Mouse (Mus musculus): ENCODE results near the gene Acot1. TPM values are rescaled to one million over a fixed set of nuclear protein-coding genes. Genes with fewer than 3 reads are reported as not detected.

The Acot1 gene
- total and polyA plus RNA-seq, 3 experiments = 0.42 TPM; not detected in 2

DNA sequence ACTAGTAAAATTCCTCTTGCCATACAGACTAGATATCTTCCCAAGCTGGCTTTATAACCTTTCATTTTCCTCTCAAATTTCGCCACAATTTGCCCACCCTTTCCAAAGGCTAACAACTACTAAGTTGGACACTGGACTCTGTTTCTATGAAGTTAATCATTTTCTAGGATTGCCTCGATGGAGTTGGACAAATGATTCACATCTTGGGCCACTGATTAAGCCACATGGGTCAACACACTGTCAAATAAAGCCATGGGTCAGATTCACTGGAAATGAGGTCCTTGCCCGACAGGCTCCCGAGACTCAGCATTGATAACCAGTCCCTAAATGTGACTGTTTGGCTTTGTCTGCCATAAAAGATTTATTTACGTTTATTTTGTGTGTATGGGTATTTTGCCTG is 33.0 kb downstream of the Acot1 start:
- H3K79me2 ChIP-seq (replicated peaks; ENCODE audit: control insufficient read depth, extremely low read depth, insufficient read depth, poor library complexity, severe bottlenecking) = no peaks in the 10 kb centered on the region
- H3K4me2 ChIP-seq (ENCODE audit: insufficient read depth, low read depth, poor library complexity, severe bottlenecking) = no peak overlapping the region
- no peaks in the 10 kb centered on the region for H3K4me1 ChIP-seq (ENCODE audit: control insufficient read depth in 1 of 2, insufficient read depth in 2 of 2)
- dilution Hi-C loops (cut with MboI; ENCODE audit: extremely low pct_ligation_motif_present, extremely low pct_unique_long_range_greater_than_20kb, low sequenced_read_pairs) = no loop called here
- TF ChIP-seq PAX5 (IDR thresholded peaks at IDR 0.05; ENCODE audit: low read length) (no peak), KAT2A (IDR thresholded peaks at IDR 0.05; ENCODE audit: insufficient replicate concordance, low read length) (no peak), ZC3H11A (IDR thresholded peaks at IDR 0.05; ENCODE audit: low read depth, low read length) (no peak), USF2 (conservative IDR thresholded peaks at IDR 0.05; ENCODE audit: low read depth, low read length) (no peak), ETS1 (conservative IDR thresholded peaks at IDR 0.05; ENCODE audit: low read depth, low read length) (no peak), POLR2AphosphoS2 (IDR thresholded peaks at IDR 0.05; ENCODE audit: low read depth, low read length) (no peak), JUND (conservative IDR thresholded peaks at IDR 0.05; ENCODE audit: low read depth, low read length) (no peak), SMC3 (IDR thresholded peaks at IDR 0.05; ENCODE audit: low read depth, low read length) (no peak), ELF1 (IDR thresholded peaks at IDR 0.05; ENCODE audit: low read depth, low read length) (no peak), E2F4 (IDR thresholded peaks at IDR 0.05; ENCODE audit: insufficient replicate concordance, low read depth, low read length) (no peak)
- no peaks in the 10 kb centered on the region for H3K36me3 ChIP-seq (replicated peaks in 1 of 2; ENCODE audit: control insufficient read depth in 1 of 2, insufficient read depth in 1 of 2, low read length in 1 of 2)
- no peaks in the 10 kb centered on the region for H3K27me3 ChIP-seq (replicated peaks)
- H3K9ac ChIP-seq (ENCODE audit: insufficient read depth, low read depth) = no peak overlapping the region
- in situ Hi-C loops (cut with MboI; ENCODE audit: low pct_ligation_motif_present, low pct_unique_long_range_greater_than_20kb, low sequenced_read_pairs) = no loop called here
- H3K9me3 ChIP-seq (replicated peaks; ENCODE audit: low read length) = peaks cover 5% of the 10 kb centered on the region
- DNase-seq (ENCODE audit: extremely low read depth) = no peak
- no peak overlapping the region for H3K27ac ChIP-seq (ENCODE audit: insufficient read depth, low read depth)
- H3K4me3 ChIP-seq (replicated peaks in 1 of 3; ENCODE audit: low read depth in 2 of 3, low read length in 2 of 3, poor library complexity in 1 of 3) = no peak overlapping the region

DNA sequence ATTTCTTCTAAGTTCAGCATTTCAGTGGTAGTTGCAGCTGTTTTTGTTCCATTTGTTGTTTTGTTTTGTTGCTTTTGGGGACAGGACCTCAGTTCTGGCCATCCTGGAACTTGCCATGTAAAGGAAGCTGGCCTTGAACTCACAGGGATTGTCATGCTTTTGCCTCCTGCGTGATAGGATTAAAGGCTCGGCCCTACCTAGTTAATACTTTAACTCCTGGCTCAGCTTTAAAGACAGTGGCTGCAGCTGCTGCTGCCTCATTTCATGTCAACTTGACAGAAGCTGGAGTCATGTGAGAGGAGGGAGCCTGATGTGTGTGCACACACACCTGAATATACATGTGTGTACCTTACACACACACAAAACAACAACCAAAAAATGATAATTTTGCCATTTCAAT is 34.8 kb downstream of the Acot1 start:
- no peak overlapping the region for H3K27ac ChIP-seq (ENCODE audit: insufficient read depth, low read depth)

More for the DNA sequence above, 34.8 kb downstream of the Acot1 start:
- no peak overlapping the region for H3K4me2 ChIP-seq (ENCODE audit: insufficient read depth, low read depth, poor library complexity, severe bottlenecking)
- no peak for DNase-seq (ENCODE audit: extremely low read depth)
- no peak overlapping the region for H3K4me3 ChIP-seq (replicated peaks in 1 of 3; ENCODE audit: low read depth in 2 of 3, low read length in 2 of 3, poor library complexity in 1 of 3)
- H3K4me1 ChIP-seq (ENCODE audit: control insufficient read depth in 1 of 2, insufficient read depth in 2 of 2) = no peaks in the 10 kb centered on the region
- dilution Hi-C loops (cut with MboI; ENCODE audit: extremely low pct_ligation_motif_present, extremely low pct_unique_long_range_greater_than_20kb, low sequenced_read_pairs) = no loop called here
- no peaks in the 10 kb centered on the region for H3K79me2 ChIP-seq (replicated peaks; ENCODE audit: control insufficient read depth, extremely low read depth, insufficient read depth, poor library complexity, severe bottlenecking)
- no peak overlapping the region for H3K9ac ChIP-seq (ENCODE audit: insufficient read depth, low read depth)
- in situ Hi-C loops (cut with MboI; ENCODE audit: low pct_ligation_motif_present, low pct_unique_long_range_greater_than_20kb, low sequenced_read_pairs) = no loop called here
- TF ChIP-seq TCF12 (IDR thresholded peaks at IDR 0.05; ENCODE audit: low read depth, low read length) (no peak), UBTF (IDR thresholded peaks at IDR 0.05; ENCODE audit: low read depth, low read length) (no peak), MEF2A (IDR thresholded peaks at IDR 0.05; ENCODE audit: borderline replicate concordance, low read depth, low read length) (no peak), POLR2A (IDR thresholded peaks at IDR 0.05; ENCODE audit: low read depth, low read length) (no peak), POLR2AphosphoS2 (IDR thresholded peaks at IDR 0.05; ENCODE audit: low read depth, low read length) (no peak), CHD1 (IDR thresholded peaks at IDR 0.05; ENCODE audit: low read depth, low read length) (no peak), ZC3H11A (IDR thresholded peaks at IDR 0.05; ENCODE audit: low read depth, low read length) (no peak), USF1 (IDR thresholded peaks at IDR 0.05; ENCODE audit: low read depth, low read length) (no peak), E2F4 (IDR thresholded peaks at IDR 0.05; ENCODE audit: insufficient replicate concordance, low read depth, low read length) (no peak), ZMIZ1 (IDR thresholded peaks at IDR 0.05; ENCODE audit: low read depth, low read length) (no peak), KAT2A (IDR thresholded peaks at IDR 0.05; ENCODE audit: insufficient replicate concordance, low read length) (no peak), MAX (IDR thresholded peaks at IDR 0.05; ENCODE audit: low read length) (no peak), HCFC1 (IDR thresholded peaks at IDR 0.05; ENCODE audit: low read depth, low read length) (no peak)
- no peaks in the 10 kb centered on the region for H3K36me3 ChIP-seq (replicated peaks in 1 of 2; ENCODE audit: control insufficient read depth in 1 of 2, insufficient read depth in 1 of 2, low read length in 1 of 2)
- H3K9me3 ChIP-seq (replicated peaks; ENCODE audit: low read length) = peaks cover 7% of the 10 kb centered on the region
- H3K27me3 ChIP-seq (replicated peaks) = no peaks in the 10 kb centered on the region

All from CH12.LX (cell line).